Mouse (Mus musculus): ENCODE data around the gene Chchd10. TPM values are rescaled to one million over a fixed set of nuclear protein-coding genes. Genes with fewer than 3 reads are reported as not detected.

Gene Chchd10
- total and polyA plus RNA-seq, 2 experiments from 2014 or later = 1,293 to 1,749 TPM

GRCm38 (mm10) chr10:75915557-75915956, 17.4 kb upstream of the Chchd10 start:
- TF ChIP-seq EP300 (IDR thresholded peaks at IDR 0.05; ENCODE audit: low read depth) (no peak), CTCF (IDR thresholded peaks at IDR 0.05; ENCODE audit: low read depth) (no peak)
- no peaks in the 10 kb centered on the region for H3K9me3 ChIP-seq (replicated peaks; ENCODE audit: control insufficient read depth, low read length)
- H3K4me2 ChIP-seq (ENCODE audit: low read depth, low read length) = no peak overlapping the region
- H3K4me1 ChIP-seq (ENCODE audit: control insufficient read depth, insufficient read depth) = peaks cover 8% of the 10 kb centered on the region; the same call in 1 of the 2 replicates
- ATAC-seq (ENCODE audit: insufficient read depth, low read depth) (no peak), DNase-seq (ENCODE audit: low spot score) (no peak)
- H3K36me3 ChIP-seq (replicated peaks; ENCODE audit: control insufficient read depth, insufficient read depth, low read length) = peaks cover 44% of the 10 kb centered on the region
- no peak overlapping the region for H3K27ac ChIP-seq (ENCODE audit: low read depth)
- WGBS = 50% methylated on average over 7 of the region's 7 CpGs
- no peaks in the 10 kb centered on the region for H3K27me3 ChIP-seq (ENCODE audit: control insufficient read depth, insufficient read depth, low read length)
- H3K9ac ChIP-seq (replicated peaks; ENCODE audit: low read depth, low read length) = no peak overlapping the region
- H3K4me3 ChIP-seq (ENCODE audit: low read depth, low read length) = no peak overlapping the region

- H3K27ac ChIP-seq (ENCODE audit: low read depth) = no peak overlapping the region
- H3K4me1 ChIP-seq (ENCODE audit: control insufficient read depth, insufficient read depth) = peaks cover 10% of the 10 kb centered on the region
- TF ChIP-seq CTCF (IDR thresholded peaks at IDR 0.05; ENCODE audit: low read depth) (no peak), EP300 (IDR thresholded peaks at IDR 0.05; ENCODE audit: low read depth) (no peak)
- no peak for DNase-seq (ENCODE audit: low spot score)
- peaks cover 31% of the 10 kb centered on the region; the same call in 1 of the 2 replicates for H3K36me3 ChIP-seq (replicated peaks; ENCODE audit: control insufficient read depth, insufficient read depth, low read length)
- ATAC-seq (ENCODE audit: insufficient read depth, low read depth) = no peak
- H3K27me3 ChIP-seq (ENCODE audit: control insufficient read depth, insufficient read depth, low read length) = no peaks in the 10 kb centered on the region
- H3K9me3 ChIP-seq (replicated peaks; ENCODE audit: control insufficient read depth, low read length) = no peaks in the 10 kb centered on the region
- no peak overlapping the region for H3K4me2 ChIP-seq (ENCODE audit: low read depth, low read length)
- H3K9ac ChIP-seq (replicated peaks; ENCODE audit: low read depth, low read length) = no peak overlapping the region
- no peak overlapping the region for H3K4me3 ChIP-seq (ENCODE audit: low read depth, low read length)
- WGBS = 83% methylated on average over 8 of the region's 8 CpGs
Measured at GRCm38 (mm10) chr10:75916840-75917239, 16.1 kb upstream of the Chchd10 start.

GRCm38 (mm10) chr10:75919026-75919425, 13.9 kb upstream of the Chchd10 start:
- DNase-seq (ENCODE audit: low spot score) (no peak), ATAC-seq (ENCODE audit: insufficient read depth, low read depth) (no peak)
- no peak overlapping the region for H3K4me3 ChIP-seq (ENCODE audit: low read depth, low read length)
- peaks cover 14% of the 10 kb centered on the region for H3K4me1 ChIP-seq (ENCODE audit: control insufficient read depth, insufficient read depth)
- H3K27me3 ChIP-seq (ENCODE audit: control insufficient read depth, insufficient read depth, low read length) = no peaks in the 10 kb centered on the region
- H3K9ac ChIP-seq (replicated peaks; ENCODE audit: low read depth, low read length) = no peak overlapping the region
- WGBS = 86% methylated on average over 5 of the region's 5 CpGs
- no peak overlapping the region for H3K4me2 ChIP-seq (ENCODE audit: low read depth, low read length)
- no peak overlapping the region for H3K27ac ChIP-seq (ENCODE audit: low read depth)
- H3K9me3 ChIP-seq (replicated peaks; ENCODE audit: control insufficient read depth, low read length) = no peaks in the 10 kb centered on the region
- TF ChIP-seq EP300 (IDR thresholded peaks at IDR 0.05; ENCODE audit: low read depth) (no peak), CTCF (IDR thresholded peaks at IDR 0.05; ENCODE audit: low read depth) (no peak)
- peaks cover 26% of the 10 kb centered on the region; the same call in 1 of the 2 replicates for H3K36me3 ChIP-seq (replicated peaks; ENCODE audit: control insufficient read depth, insufficient read depth, low read length)

- WGBS = under 1% methylated on average over 76 of the region's 76 CpGs
- Histone ChIP-seq H3K9me3 (replicated peaks; ENCODE audit: control insufficient read depth, low read length) (no peaks in the 10 kb centered on the region), H3K4me3 (ENCODE audit: low read depth, low read length) (peak within 1 kb of the TSS; percentile 99), H3K4me2 (ENCODE audit: low read depth, low read length) (peak within 1 kb of the TSS; percentile 98), H3K9ac (replicated peaks; ENCODE audit: low read depth, low read length) (peak within 1 kb of the TSS; percentile 88), H3K4me1 (ENCODE audit: control insufficient read depth, insufficient read depth) (peaks cover 14% of the 10 kb centered on the region), H3K36me3 (replicated peaks; ENCODE audit: control insufficient read depth, insufficient read depth, low read length) (peaks cover 23% of the 10 kb centered on the region), H3K27ac (ENCODE audit: low read depth) (peak within 1 kb of the TSS; percentile 94), H3K27me3 (ENCODE audit: control insufficient read depth, insufficient read depth, low read length) (no peaks in the 10 kb centered on the region)
- TF ChIP-seq CTCF (IDR thresholded peaks at IDR 0.05; ENCODE audit: low read depth) (no peak), EP300 (IDR thresholded peaks at IDR 0.05; ENCODE audit: low read depth) (no peak)
- DNase-seq (ENCODE audit: low spot score) = peak; percentile 98
- ATAC-seq (ENCODE audit: insufficient read depth, low read depth) = peak; percentile 96
Measured at GRCm38 (mm10) chr10:75921026-75921725, 11.8 kb upstream of the Chchd10 start, which contains the start of gene Smarcb1. Smarcb1 (minus strand) TSS chr10:75921617.

- H3K4me2 ChIP-seq (ENCODE audit: low read depth, low read length) = peak overlapping the region; percentile 98
- TF ChIP-seq CTCF (IDR thresholded peaks at IDR 0.05; ENCODE audit: low read depth) = no peak
- no peak for TF ChIP-seq EP300 (IDR thresholded peaks at IDR 0.05; ENCODE audit: low read depth)
- no peaks in the 10 kb centered on the region for H3K27me3 ChIP-seq (ENCODE audit: control insufficient read depth, insufficient read depth, low read length)
- H3K4me1 ChIP-seq (ENCODE audit: control insufficient read depth, insufficient read depth) = peaks cover 14% of the 10 kb centered on the region
- no peaks in the 10 kb centered on the region for H3K9me3 ChIP-seq (replicated peaks; ENCODE audit: control insufficient read depth, low read length)
- ATAC-seq (ENCODE audit: insufficient read depth, low read depth) (peak; percentile 27), DNase-seq (ENCODE audit: low spot score) (no peak)
- H3K36me3 ChIP-seq (replicated peaks; ENCODE audit: control insufficient read depth, insufficient read depth, low read length) = peaks cover 20% of the 10 kb centered on the region
- H3K9ac ChIP-seq (replicated peaks; ENCODE audit: low read depth, low read length) = peak overlapping the region; percentile 88
- H3K27ac ChIP-seq (ENCODE audit: low read depth) = peak overlapping the region; percentile 94
- H3K4me3 ChIP-seq (ENCODE audit: low read depth, low read length) = peak overlapping the region; percentile 99
- 5% methylated on average over 22 of the region's 22 CpGs for WGBS
Measured at GRCm38 (mm10) chr10:75921726-75922560, 11.0 kb upstream of the Chchd10 start.
